Mouse (Mus musculus): Measurements from ENCODE around the gene Popdc3.
"Not testable (repeated sequence)": the region's sequence is repeated elsewhere in the genome, so short reads cannot be mapped to it uniquely, and the experiment has no call there.

DNA sequence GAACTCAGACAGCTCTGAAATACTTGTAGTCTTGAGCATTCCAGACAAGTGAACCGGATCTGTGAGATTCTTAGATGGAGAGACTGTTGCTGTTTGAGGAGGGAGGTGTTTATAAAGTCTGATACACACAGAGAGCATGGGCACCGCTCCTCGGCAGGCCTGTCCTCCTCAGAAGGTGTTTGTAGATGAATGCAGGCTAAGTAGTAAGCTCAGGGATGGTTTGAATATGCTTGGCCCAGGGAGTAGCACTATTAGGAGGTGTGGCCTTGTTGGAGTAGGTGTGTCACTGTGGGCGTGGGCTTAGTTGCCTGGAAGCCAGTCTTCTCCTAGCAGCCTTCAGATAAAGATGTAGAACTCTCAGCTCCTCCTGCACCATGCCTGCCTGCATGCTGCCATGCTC is 114.3 kb downstream of the Popdc3 start:
- TF ChIP-seq CTCF (IDR thresholded peaks at IDR 0.05; ENCODE audit: low read depth, low read length); POLR2A (IDR thresholded peaks at IDR 0.05; ENCODE audit: borderline replicate concordance, low read depth, low read length): not testable (repeated sequence)

Measured in bone marrow macrophage, adult 2 months (primary cell).